Mouse (Mus musculus): ENCODE data around the gene Slc27a1. TPM values are rescaled to one million over a fixed set of nuclear protein-coding genes. Genes with fewer than 3 reads are reported as not detected.

The Slc27a1 gene
- total RNA-seq, 1 experiment from 2014 or later = 9.5 TPM

DNA sequence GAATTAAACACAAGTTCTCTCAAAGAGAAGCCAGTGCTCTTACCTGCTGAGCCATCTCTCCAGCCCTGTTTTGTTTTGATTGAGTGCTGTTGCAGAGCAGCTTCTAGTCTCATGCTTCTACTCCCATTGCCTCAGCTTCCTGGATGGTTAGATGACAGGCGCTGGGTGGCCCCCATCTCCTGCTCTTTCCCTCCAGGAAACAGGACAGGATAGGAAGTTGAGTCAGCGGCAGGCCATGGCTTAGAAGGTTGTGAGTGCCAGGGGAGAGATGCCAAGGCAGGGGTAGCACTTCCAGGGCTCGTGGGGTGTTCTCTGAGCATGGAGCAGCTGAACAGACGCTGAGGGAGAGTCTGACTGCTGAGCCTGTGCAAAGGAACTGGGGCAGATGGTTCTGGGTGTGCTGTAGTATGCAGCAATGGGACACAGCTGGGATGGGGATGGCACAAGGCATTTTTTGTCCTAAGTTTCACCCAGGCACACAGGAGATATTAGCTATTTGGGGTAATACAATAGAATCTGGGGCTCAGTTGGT is 9.2 kb downstream of the Slc27a1 start:
- ATAC-seq (replicated peaks; ENCODE audit: low read depth, poor library complexity, severe bottlenecking) = no peak

DNA sequence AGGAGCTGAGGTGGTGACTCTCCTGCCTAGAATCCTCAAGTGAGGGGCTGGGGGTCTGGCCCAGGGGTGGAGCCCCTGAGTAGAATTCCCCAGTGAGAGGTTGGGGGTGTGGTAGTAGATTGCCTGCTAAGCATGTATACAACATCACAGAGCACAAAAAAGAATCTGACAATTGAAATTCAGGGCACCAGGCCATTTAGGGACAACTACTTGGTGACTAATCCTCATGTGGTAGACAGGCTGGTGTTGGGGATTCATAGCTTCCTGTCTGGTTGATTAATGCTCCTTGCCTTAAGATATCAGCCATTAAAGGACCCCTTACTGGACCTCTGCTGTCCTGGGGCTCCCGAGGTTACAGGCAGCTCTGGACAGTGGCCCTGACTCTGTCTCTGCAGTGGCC is 10.3 kb downstream of the Slc27a1 start:
- no peak for ATAC-seq (replicated peaks; ENCODE audit: low read depth, poor library complexity, severe bottlenecking)

- ATAC-seq (replicated peaks; ENCODE audit: low read depth, poor library complexity, severe bottlenecking) = no peak
Observed at GRCm38 (mm10) chr8:71579476-71579875, 10.8 kb downstream of the Slc27a1 start.

- ATAC-seq (replicated peaks; ENCODE audit: low read depth, poor library complexity, severe bottlenecking) = no peak
Observed at GRCm38 (mm10) chr8:71580201-71580600, 11.5 kb downstream of the Slc27a1 start.

GRCm38 (mm10) chr8:71586891-71587290 is 18.2 kb downstream of the Slc27a1 start:
- ATAC-seq (replicated peaks; ENCODE audit: low read depth, poor library complexity, severe bottlenecking) = 0 out of 2 replicates have a peak, but pooled peaks have one; percentile 16

DNA sequence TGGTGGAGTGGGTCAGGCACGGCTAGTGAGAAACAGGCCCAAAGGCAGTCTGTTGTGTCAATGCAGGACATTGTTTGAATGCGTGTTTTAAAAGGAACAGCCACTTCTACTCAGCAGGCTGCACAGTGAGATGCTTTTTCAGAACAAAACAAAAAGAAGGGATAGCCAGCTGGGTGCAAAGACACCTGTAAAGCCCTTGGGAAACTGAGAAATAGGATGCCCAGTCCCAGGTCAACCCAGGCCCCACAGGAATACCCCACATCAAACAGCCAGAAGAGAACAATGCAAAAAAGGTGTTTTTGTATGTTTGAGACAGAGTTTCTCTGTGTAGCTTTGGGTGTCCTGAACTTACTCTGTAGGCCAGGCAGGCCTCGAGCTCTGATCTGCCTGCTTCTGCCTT is 20.1 kb downstream of the Slc27a1 start:
- no peak for ATAC-seq (replicated peaks; ENCODE audit: low read depth, poor library complexity, severe bottlenecking)

DNA sequence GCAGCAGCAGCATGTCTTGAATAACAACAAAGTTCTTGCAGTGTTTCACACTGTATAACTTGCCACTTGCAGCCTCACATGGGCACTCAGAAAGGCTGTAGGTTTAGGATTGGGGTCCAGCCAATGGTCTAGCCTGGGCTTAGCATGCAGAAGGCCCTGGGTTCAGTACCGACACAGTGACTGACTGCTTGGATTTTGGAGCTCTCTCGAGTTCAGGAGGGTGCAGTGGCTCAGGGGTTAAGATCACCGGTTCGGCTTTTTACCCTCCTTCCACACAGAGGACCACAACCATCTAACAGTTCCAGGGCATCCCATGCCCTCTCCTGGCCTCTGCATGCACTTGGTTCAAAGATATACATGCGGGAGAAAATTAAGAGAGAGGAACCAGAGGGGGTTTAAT is 22.3 kb downstream of the Slc27a1 start:
- no peak for ATAC-seq (replicated peaks; ENCODE audit: low read depth, poor library complexity, severe bottlenecking)

DNA sequence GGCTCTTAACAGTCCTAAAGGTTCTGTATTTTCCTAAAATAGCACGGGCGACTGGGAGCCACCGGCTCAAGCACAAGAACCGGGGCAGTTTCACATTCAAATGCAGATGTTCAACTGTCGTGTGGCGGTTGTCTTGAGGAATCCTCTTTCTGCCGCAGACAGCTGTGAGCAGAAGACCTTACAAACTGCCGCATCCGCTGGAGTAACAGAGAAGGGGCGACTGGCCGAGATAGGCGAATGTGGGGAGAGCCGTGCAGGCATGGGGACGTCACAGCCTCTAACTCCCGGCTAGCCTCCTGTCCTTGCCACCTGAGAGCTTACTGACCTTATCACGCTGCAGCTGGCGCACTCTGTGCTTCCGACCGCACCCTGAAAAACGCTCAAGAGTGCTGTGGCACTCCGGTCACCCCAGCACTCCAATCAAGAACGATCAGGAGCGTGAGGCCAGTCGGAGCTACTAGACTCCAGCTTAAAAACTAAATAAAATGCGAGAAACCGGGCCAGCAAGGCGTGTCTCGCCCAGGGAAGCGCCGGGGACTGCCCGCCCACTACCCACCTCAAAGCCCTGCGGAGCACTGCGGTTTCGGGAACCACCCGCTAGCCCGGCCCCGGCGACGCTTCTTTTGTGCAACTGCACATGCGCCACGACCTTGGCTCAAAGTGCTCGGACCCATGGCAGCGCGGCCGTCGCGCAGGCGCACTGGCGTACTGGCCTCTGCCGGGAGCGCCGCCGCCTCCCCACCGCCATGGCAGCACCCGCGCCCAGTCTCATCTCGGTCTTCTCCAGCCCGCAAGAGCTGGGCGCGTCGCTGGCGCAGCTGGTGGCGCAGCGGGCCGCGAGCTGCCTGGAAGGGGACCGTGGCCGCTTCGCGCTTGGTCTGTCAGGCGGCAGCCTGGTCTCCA is 23.0 kb downstream of the Slc27a1 start, which contains the start of gene Pgls:
Gene Pgls, plus strand, starts transcription at position 706 of the 903 bp plus-strand sequence.
- peak; percentile 70 for ATAC-seq (replicated peaks; ENCODE audit: low read depth, poor library complexity, severe bottlenecking)

DNA sequence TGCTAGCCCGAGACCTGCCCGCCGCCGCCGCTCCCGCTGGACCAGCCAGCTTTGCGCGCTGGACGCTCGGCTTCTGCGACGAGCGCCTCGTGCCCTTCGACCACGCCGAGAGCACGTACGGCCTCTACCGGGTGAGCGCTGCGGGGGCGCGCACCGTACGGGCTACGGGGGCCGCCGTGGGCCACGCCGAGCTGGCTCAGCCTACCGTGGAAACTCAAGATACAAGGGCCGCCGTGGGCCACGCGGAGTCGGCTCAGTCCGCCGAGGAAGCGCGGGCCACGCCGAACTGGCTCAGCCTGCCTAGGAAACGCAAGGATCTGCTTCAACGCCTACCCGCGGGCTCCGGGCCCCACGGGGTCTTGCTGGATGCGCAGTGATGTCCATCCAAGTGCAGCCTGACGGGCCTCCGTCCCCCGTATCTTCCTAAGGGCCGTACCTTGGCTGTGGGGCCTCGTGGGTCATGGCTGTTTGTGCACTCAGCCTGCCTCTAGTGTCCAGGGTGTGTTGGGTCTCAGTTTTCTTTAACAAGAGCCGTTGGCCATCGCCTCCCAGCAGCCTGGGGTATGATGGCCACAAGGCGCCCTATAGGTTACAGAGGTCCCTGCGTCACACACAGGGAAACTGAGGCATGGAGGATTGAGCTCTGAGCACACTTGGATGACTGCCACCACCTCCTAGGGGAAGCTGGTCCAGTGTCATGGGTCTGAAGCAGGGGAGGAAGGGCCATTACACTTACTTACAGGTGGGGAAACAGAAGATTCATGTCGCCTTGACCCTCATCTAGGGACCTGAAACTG is 23.9 kb downstream of the Slc27a1 start:
- no peak for ATAC-seq (replicated peaks; ENCODE audit: low read depth, poor library complexity, severe bottlenecking)

DNA sequence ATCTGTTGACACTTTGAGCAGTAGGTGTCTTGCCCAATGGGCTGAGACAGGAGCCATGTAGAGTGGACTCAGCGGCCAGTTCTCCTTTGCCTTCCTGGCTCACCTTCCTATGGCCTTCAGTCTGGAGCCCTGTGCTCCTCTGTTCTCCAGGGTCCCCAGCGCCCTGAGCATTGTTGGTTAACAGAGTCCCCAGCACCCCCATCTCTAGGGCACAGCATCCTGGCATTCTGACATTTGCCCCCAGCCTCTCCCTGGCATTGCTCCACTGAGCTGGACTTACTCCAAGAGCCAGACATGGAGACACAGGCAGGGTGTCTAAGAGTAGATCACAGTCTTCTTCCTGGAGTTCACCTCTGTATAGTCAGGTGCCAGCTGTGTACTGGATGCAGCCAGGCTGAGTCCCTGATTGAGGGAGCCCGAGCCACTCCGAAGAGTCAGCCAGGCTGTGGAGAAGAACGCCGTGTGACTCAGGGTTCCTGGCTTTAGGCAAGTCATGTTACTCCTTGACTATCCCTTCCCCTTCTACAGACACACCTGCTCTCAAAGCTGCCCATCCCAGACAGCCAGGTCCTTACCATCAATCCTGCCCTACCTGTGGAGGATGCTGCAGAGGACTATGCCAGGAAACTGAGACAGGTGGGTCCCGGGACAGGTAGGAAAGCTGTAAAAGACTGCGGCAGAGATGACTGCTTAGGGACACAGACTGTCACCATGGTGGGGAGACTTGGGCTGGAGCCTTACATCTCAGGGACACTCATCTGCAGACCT is 25.1 kb downstream of the Slc27a1 start:
- no peak for ATAC-seq (replicated peaks; ENCODE audit: low read depth, poor library complexity, severe bottlenecking)

GRCm38 (mm10) chr8:71594324-71594722 is 25.6 kb downstream of the Slc27a1 start:
- no peak for ATAC-seq (replicated peaks; ENCODE audit: low read depth, poor library complexity, severe bottlenecking)

- ATAC-seq (replicated peaks; ENCODE audit: low read depth, poor library complexity, severe bottlenecking) = peak; percentile 59
Observed at GRCm38 (mm10) chr8:71595862-71596261, 27.2 kb downstream of the Slc27a1 start.

DNA sequence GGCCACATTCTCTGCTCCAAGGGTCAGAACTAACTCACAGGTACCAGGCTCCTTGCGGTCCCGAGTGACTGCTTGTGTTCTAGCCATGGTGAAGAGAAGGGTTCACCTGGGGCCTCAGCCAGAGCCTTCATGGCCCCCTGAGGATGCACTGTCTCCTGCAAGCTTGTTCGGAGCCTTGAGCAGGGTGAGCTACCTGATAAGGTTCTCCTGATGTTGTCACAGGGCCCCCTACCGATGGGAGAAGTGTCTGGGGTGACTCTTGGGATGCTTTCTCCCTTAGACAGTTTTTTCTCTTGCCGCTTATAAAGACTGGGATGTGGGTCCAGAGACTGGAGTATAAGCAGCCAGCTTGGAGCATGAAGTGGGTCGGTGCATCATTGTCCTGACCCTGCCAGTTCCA is 27.7 kb downstream of the Slc27a1 start:
- ATAC-seq (replicated peaks; ENCODE audit: low read depth, poor library complexity, severe bottlenecking) = no peak

- peak; percentile 20; the same call in 1 of the 2 replicates for ATAC-seq (replicated peaks; ENCODE audit: low read depth, poor library complexity, severe bottlenecking)
Observed at GRCm38 (mm10) chr8:71596798-71597197, 28.1 kb downstream of the Slc27a1 start.

DNA sequence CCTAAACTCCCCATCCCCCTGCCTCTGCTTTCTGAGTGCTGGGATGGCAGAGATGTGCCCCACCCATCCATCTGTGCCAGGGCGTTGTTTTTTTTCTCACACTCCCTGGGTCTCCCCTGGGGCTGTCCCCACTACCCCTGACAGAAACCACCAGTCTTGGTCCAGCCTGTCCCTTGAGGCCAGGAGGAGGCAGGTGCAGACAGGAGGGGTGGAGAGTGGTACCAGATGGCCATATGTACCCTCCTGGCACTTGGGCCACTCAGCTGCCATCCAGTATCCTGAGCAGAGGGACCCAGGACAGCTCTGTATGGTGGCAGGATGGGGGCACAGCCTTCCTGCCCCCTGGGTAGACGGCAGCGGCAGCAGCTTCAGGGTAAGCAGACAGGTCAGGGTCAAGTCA is 28.8 kb downstream of the Slc27a1 start, which contains the start of gene Fam129c:
Gene Fam129c, plus strand, starts transcription at position 198 of the 400 bp plus-strand sequence.
- no peak for ATAC-seq (replicated peaks; ENCODE audit: low read depth, poor library complexity, severe bottlenecking)

DNA sequence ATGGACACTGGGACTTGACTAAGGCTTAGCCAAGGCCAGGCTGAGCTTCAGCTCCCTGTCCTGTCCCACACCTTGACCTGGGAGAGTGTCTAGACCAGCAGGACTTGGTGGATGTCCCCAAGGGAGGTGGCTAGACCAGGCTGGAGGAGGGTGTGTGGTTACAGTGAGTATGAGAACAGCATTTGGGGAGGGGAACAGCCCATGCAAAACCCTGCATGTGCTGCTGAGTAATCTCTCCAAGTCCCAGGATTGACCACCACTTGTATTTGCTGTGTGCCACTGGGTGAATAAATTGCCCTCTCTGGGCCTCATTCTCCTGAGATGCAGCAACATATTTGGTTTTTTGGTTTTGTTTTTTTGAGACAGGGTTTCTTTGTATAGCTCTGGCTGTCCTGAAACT is 29.7 kb downstream of the Slc27a1 start:
- ATAC-seq (replicated peaks; ENCODE audit: low read depth, poor library complexity, severe bottlenecking) = no peak

GRCm38 (mm10) chr8:71598841-71599240 is 30.2 kb downstream of the Slc27a1 start:
- no peak for ATAC-seq (replicated peaks; ENCODE audit: low read depth, poor library complexity, severe bottlenecking)

GRCm38 (mm10) chr8:71601939-71602665 is 33.4 kb downstream of the Slc27a1 start:
- ATAC-seq (replicated peaks; ENCODE audit: low read depth, poor library complexity, severe bottlenecking) = peak; percentile 27

DNA sequence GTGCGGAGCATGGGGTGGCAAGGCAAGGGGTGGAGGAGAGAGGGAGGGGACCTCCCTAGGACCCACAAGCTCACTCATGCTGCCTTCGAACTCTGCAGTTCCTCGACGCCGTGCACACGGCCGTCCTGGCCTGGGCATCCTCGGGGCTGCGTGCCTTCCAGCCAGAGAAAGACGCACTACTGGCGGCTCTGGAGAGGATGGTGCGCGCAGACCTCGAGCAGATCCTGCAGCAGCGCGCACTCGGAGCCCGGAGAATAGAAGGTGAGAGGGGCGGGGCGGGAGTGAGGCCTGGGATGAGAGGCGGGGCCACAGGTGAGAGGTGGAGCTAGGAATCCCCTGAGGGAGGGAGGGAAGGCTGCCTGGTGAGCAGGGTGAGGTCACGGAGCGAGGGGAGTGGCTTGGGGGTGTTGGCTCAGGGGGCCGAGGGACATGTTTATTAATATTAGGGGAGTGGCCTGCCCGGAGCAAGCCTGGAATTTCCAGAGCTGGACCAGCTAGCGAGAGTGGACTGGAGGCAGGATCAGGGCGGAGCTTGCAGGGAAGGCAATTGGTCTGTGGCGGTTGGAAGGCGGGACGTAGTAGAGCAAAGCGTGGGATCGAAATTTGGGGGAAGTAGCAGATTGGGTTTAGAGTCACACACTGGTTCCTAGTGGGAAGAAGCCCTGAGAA is 34.1 kb downstream of the Slc27a1 start:
- peak; percentile 39 for ATAC-seq (replicated peaks; ENCODE audit: low read depth, poor library complexity, severe bottlenecking)
